Mouse (Mus musculus): ENCODE measurements at regions not wholly inside any gene's neighbourhood (a gene's known extent, or its start where the extent isn't known, plus 50 kb on each side); places are given as distances from the start of the nearest gene placed in this dataset.

- TF ChIP-seq POLR2A (IDR thresholded peaks at IDR 0.05; ENCODE audit: borderline replicate concordance, low read depth, low read length): no peak
- no peak for TF ChIP-seq CTCF (IDR thresholded peaks at IDR 0.05; ENCODE audit: low read depth, low read length)
- H3K4me1 ChIP-seq (ENCODE audit: control insufficient read depth, insufficient read depth, low read length): no peaks in the 10 kb centered on the region
- H3K27ac ChIP-seq (ENCODE audit: insufficient read depth, low read depth, low read length): no peak overlapping the region
- H3K4me3 ChIP-seq (ENCODE audit: insufficient read depth, low read length): no peak overlapping the region
Observed at GRCm38 (mm10) chr1:69444722-69445121, 242.3 kb downstream of the Ikzf2 start.

GRCm38 (mm10) chr1:69443466-69443865, 243.6 kb downstream of the Ikzf2 start:
- no peaks in the 10 kb centered on the region for H3K4me1 ChIP-seq (ENCODE audit: control insufficient read depth, insufficient read depth, low read length)
- H3K27ac ChIP-seq (ENCODE audit: insufficient read depth, low read depth, low read length): no peak overlapping the region
- no peak overlapping the region for H3K4me3 ChIP-seq (ENCODE audit: insufficient read depth, low read length)
- no peak for TF ChIP-seq CTCF (IDR thresholded peaks at IDR 0.05; ENCODE audit: low read depth, low read length)
- no peak for TF ChIP-seq POLR2A (IDR thresholded peaks at IDR 0.05; ENCODE audit: borderline replicate concordance, low read depth, low read length)

GRCm38 (mm10) chr1:69440564-69441334, 246.3 kb downstream of the Ikzf2 start:
- Histone ChIP-seq H3K27ac (ENCODE audit: insufficient read depth, low read depth, low read length) (no peak overlapping the region), H3K4me1 (ENCODE audit: control insufficient read depth, insufficient read depth, low read length) (no peaks in the 10 kb centered on the region), H3K4me3 (ENCODE audit: insufficient read depth, low read length) (no peak overlapping the region)
- TF ChIP-seq POLR2A (IDR thresholded peaks at IDR 0.05; ENCODE audit: borderline replicate concordance, low read depth, low read length) (no peak), CTCF (IDR thresholded peaks at IDR 0.05; ENCODE audit: low read depth, low read length) (no peak)

- H3K4me3 ChIP-seq (ENCODE audit: insufficient read depth, low read length): no peak overlapping the region
- no peak for TF ChIP-seq CTCF (IDR thresholded peaks at IDR 0.05; ENCODE audit: low read depth, low read length)
- no peaks in the 10 kb centered on the region for H3K4me1 ChIP-seq (ENCODE audit: control insufficient read depth, insufficient read depth, low read length)
- no peak overlapping the region for H3K27ac ChIP-seq (ENCODE audit: insufficient read depth, low read depth, low read length)
Observed at GRCm38 (mm10) chr1:69437042-69437441, 250.0 kb downstream of the Ikzf2 start.

- Histone ChIP-seq H3K4me3 (ENCODE audit: insufficient read depth, low read length) (no peak overlapping the region), H3K27ac (ENCODE audit: insufficient read depth, low read depth, low read length) (no peak overlapping the region), H3K4me1 (ENCODE audit: control insufficient read depth, insufficient read depth, low read length) (no peaks in the 10 kb centered on the region)
- TF ChIP-seq CTCF (IDR thresholded peaks at IDR 0.05; ENCODE audit: low read depth, low read length) (no peak), POLR2A (IDR thresholded peaks at IDR 0.05; ENCODE audit: borderline replicate concordance, low read depth, low read length) (no peak)
Observed at GRCm38 (mm10) chr1:69433655-69434357, 253.2 kb downstream of the Ikzf2 start.

- Histone ChIP-seq H3K27ac (ENCODE audit: insufficient read depth, low read depth, low read length) (no peak overlapping the region), H3K4me1 (ENCODE audit: control insufficient read depth, insufficient read depth, low read length) (no peaks in the 10 kb centered on the region), H3K4me3 (ENCODE audit: insufficient read depth, low read length) (no peak overlapping the region)
- no peak for TF ChIP-seq POLR2A (IDR thresholded peaks at IDR 0.05; ENCODE audit: borderline replicate concordance, low read depth, low read length)
- TF ChIP-seq CTCF (IDR thresholded peaks at IDR 0.05; ENCODE audit: low read depth, low read length): no peak
Observed at GRCm38 (mm10) chr1:69430683-69431407, 256.2 kb downstream of the Ikzf2 start.

- no peak for TF ChIP-seq CTCF (IDR thresholded peaks at IDR 0.05; ENCODE audit: low read depth, low read length)
- TF ChIP-seq POLR2A (IDR thresholded peaks at IDR 0.05; ENCODE audit: borderline replicate concordance, low read depth, low read length): no peak
- Histone ChIP-seq H3K4me1 (ENCODE audit: control insufficient read depth, insufficient read depth, low read length) (no peaks in the 10 kb centered on the region), H3K4me3 (ENCODE audit: insufficient read depth, low read length) (no peak overlapping the region), H3K27ac (ENCODE audit: insufficient read depth, low read depth, low read length) (no peak overlapping the region)
Observed at GRCm38 (mm10) chr1:69429632-69430031, 257.4 kb downstream of the Ikzf2 start.

GRCm38 (mm10) chr1:69397676-69398075, 289.4 kb downstream of the Ikzf2 start:
- Histone ChIP-seq H3K4me1 (ENCODE audit: control insufficient read depth, insufficient read depth, low read length) (no peaks in the 10 kb centered on the region), H3K4me3 (ENCODE audit: insufficient read depth, low read length) (no peak overlapping the region), H3K27ac (ENCODE audit: insufficient read depth, low read depth, low read length) (no peak overlapping the region)
- TF ChIP-seq POLR2A (IDR thresholded peaks at IDR 0.05; ENCODE audit: borderline replicate concordance, low read depth, low read length) (no peak), CTCF (IDR thresholded peaks at IDR 0.05; ENCODE audit: low read depth, low read length) (no peak)

- no peak for TF ChIP-seq POLR2A (IDR thresholded peaks at IDR 0.05; ENCODE audit: borderline replicate concordance, low read depth, low read length)
- no peak for TF ChIP-seq CTCF (IDR thresholded peaks at IDR 0.05; ENCODE audit: low read depth, low read length)
- no peaks in the 10 kb centered on the region for H3K4me1 ChIP-seq (ENCODE audit: control insufficient read depth, insufficient read depth, low read length)
- no peak overlapping the region for H3K27ac ChIP-seq (ENCODE audit: insufficient read depth, low read depth, low read length)
- no peak overlapping the region for H3K4me3 ChIP-seq (ENCODE audit: insufficient read depth, low read length)
Observed at GRCm38 (mm10) chr1:69382374-69382773, 274.5 kb upstream of the Erbb4 start.

- TF ChIP-seq POLR2A (IDR thresholded peaks at IDR 0.05; ENCODE audit: borderline replicate concordance, low read depth, low read length) (no peak), CTCF (IDR thresholded peaks at IDR 0.05; ENCODE audit: low read depth, low read length) (no peak)
Observed at GRCm38 (mm10) chr1:69379741-69380140, 271.9 kb upstream of the Erbb4 start.

More at GRCm38 (mm10) chr1:69379741-69380140, 271.9 kb upstream of the Erbb4 start:
- Histone ChIP-seq H3K4me3 (ENCODE audit: insufficient read depth, low read length) (no peak overlapping the region), H3K4me1 (ENCODE audit: control insufficient read depth, insufficient read depth, low read length) (no peaks in the 10 kb centered on the region), H3K27ac (ENCODE audit: insufficient read depth, low read depth, low read length) (no peak overlapping the region)
